Mouse (Mus musculus) CD4-positive, CD25-positive, alpha-beta regulatory T cell, adult 4 months (primary cell): Measurements from ENCODE around the gene Rxra. TPM values are rescaled to one million over a fixed set of nuclear protein-coding genes. Genes with fewer than 3 reads are reported as not detected.
A peak's percentile ranks its signal among the peaks of the same experiment; 100 is the strongest.

Experiments used
- ATAC-seq: one replicate; pipeline ENCODE4 v1.8.0; 2017
- polyA plus RNA-seq, 2 experiments: library from polyadenylated mRNA; unstranded; fragments of 100-300 nt; shearing (Covaris generic); gene quantifications; one replicate each; pipeline ENCODE4 v1.2.1; 2017

The Rxra gene
- polyA plus RNA-seq, 2 experiments from 2014 or later = 3.3 to 7.8 TPM

DNA sequence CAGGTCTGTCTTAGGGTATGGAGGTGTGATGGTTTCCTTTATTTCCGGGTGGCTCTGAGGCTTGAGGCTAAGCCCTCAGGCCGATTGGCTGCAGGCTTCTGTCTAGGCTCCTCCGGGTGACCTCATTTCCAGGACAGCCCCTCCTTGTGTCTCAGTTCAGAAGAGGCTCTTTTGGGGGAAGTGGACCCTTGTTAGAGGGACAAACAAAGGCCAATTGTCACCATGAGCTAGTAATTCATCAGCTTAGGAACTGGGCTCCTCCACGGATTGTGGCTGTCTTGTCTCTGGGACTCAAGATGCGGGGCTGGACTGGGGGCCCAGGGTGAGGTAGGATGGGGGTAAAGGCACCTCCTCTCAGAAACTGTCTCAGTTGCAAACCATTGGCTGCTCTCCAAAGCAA is 5.5 kb upstream of the Rxra start:
- no peak for ATAC-seq

DNA sequence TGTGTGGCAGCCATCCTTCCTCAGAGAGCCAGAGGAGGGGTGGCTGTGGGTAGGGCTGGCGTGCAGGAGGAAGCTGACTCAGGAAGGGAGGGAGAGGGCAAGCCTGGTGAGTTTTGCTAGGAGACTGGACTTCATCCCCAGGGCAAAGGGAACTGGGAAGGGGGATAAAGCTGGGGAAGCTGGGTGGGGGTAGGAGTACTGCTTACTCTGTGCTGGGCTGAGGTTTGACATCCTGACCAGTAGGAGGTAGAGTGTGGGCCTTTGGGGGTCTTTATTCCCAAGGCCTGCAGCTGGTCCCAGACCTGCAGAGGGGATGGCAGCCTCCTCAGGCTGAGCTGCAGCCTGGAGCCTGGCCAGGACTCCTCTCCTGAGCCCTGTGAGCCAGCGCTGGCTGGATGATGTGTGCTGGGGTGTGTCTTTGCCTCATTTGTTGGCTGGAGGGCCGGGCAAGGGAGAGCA is 4.6 kb upstream of the Rxra start:
- no peak for ATAC-seq

GRCm38 (mm10) chr2:27676478-27677325 is 462 bp downstream of the Rxra start:
- peak; percentile 47 for ATAC-seq

GRCm38 (mm10) chr2:27677411-27678310 is 1.4 kb downstream of the Rxra start:
- peak; percentile 41 for ATAC-seq

- no peak for ATAC-seq
These were observed 2.1 kb downstream of the Rxra start for GRCm38 (mm10) chr2:27678331-27678730.

DNA sequence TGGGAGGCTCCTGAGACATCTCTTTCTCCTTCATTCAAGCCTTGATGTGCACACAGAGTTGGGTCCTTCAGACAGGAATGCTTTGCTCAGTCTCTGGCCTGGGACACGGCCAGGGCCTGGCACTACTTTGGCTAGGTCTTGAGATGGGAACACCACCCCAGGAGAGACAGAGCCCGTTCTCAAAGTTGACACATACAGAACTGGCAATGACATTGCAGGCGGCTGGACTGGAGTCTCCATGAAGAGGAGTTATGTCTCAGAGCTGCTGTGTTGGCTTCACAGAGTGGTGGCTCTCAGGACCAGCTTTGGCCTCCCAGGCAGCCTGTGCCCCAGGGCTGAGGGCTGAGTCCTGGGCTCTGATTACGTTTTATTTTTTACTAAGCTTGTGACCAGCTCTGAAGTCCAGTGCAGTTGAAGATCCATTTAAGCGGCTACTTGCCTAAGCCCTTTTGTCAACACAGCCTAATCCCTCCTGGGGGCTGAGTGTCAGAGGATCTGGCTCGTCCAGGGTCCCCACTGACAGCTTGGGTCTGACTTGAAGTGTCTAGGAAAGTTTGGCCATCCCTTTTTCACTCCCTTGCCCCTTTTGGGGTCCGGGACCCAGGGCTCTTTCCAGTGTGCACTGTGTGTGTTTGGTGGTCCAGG is 2.7 kb downstream of the Rxra start:
- ATAC-seq = no peak

GRCm38 (mm10) chr2:27679621-27680025 is 3.4 kb downstream of the Rxra start:
- ATAC-seq = no peak

DNA sequence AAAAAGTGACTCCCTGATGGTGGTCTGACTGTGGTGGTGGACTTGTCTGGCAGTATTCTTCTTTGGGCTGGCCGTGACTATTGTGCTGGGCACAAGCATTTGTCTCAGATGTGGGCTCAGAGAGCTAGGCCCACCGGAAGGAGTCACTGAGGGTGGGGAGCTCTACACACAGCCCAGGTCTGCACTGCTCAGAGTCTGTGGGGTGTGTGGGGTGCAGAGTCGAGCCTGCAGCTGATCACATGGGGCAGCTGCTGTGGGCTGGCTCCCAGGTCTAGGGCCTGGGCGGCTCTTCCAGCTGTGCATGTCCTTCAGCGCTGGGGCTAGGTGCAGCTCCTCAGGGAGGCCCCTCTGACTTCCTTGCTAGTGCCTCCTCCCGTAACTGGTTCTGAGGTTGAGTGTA is 3.8 kb downstream of the Rxra start:
- ATAC-seq = no peak

- no peak for ATAC-seq
These were observed 4.4 kb downstream of the Rxra start for GRCm38 (mm10) chr2:27680595-27680994.

GRCm38 (mm10) chr2:27681426-27681825 is 5.2 kb downstream of the Rxra start:
- no peak for ATAC-seq

DNA sequence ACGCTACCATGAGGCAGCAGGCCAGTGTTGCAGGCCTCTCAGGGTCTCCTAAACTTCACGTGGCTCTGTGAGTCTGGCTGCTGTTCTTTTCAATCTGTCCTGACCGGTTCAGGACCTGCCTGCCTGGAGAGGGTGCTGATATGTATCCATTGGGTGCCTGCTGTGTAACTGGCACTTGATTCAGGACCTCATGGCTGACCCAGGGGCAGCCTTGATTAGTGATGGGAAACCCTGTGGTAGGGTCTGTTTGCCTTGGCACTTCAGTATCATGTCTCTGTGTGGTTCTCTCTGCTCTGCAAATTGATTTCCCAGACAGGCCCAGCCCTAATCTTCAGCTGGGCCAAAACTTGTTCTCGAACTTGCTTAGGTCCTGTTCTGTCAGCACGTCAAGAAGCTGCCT is 5.9 kb downstream of the Rxra start:
- no peak for ATAC-seq

- ATAC-seq = no peak
These were observed 7.9 kb downstream of the Rxra start for GRCm38 (mm10) chr2:27684017-27684657.

DNA sequence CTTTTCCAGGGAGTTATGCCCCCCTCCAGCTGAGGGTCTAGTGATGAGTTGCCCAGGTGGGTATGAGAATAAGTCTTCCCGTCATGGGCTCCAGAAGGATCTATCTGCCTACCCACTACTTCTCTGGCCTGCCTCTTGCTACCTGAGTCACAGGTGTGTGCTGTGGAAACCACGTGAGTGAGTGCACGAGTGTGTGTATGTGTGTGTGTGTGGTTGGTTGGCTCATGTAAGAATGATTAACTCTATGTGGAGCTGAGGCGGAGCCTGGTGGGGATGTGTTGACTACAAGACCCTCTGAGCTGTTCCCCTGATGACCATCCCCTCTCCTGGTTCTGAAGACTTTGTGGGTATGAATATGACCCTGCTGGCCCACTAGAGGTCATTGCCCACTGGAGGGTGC is 9.7 kb downstream of the Rxra start:
- ATAC-seq = no peak

DNA sequence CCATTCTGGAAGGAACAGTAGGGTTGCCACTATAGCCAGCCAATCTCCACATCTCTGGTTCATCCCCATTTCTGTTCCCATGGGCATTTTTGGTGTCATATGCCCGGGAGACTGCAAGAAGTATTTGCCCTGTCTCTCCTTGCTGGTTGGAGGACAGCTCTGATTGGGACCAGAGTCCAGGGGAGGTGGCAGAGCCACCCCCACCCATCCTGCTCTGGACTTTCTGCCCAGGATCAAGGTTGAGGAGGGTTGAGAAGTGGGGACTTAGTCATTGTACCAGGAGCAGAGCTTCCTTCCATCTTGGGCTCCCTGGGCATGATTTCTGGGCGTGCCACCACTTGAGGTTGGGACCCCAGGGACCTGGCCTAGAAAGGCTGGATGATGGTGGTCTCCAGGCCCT is 10.1 kb downstream of the Rxra start:
- no peak for ATAC-seq

- no peak for ATAC-seq
These were observed 10.8 kb downstream of the Rxra start for GRCm38 (mm10) chr2:27687041-27687440.

- ATAC-seq = no peak
These were observed 11.7 kb downstream of the Rxra start for GRCm38 (mm10) chr2:27687973-27688372.

DNA sequence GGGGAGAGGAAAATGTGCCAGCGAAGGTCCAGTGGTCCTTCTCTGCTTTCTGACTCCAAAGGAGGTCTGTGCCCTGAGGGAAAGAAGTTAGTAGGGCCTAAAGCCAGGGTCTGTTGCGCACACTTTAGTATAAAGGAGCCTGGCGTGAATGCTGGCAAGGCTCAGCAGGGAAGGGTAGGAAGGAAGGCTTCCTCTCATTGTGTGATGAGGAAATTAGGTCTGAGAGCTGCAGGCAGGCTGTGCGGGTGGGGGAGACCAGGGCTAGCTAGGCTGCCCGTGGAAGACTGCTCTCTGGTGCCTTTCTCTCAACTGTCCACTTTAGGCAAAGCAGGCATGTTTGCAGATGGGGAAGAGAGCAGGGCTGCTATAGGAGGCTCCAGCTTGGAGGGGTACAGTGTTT is 14.5 kb downstream of the Rxra start:
- no peak for ATAC-seq

DNA sequence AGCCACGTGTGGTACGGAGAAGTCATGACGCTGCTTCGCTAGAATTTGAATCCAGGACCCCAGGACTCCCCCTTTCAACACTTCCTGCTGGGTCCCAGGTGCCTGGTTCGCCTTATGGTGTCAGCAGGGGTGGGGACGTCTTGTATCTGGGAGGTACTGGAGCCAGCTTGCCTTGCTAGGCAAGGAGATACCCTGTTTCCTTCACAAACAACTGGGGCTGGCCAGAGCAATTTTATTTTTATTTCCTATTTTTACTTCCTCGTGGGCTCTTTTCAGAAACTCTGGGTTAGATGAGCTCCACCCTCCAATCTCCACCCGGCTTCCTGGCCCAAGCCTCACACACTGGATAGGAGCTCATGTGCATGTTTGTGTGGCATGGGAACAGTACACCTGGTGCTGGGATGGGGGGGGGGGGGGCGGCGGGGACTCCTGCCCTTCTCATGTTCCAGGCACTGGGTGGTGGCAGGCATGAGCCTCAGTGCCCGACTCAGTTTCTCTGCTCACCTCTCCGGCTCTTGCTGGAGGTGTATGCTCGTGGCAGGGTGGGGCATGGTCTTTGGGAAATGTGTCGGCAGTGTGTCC is 15.0 kb downstream of the Rxra start:
- ATAC-seq = no peak

DNA sequence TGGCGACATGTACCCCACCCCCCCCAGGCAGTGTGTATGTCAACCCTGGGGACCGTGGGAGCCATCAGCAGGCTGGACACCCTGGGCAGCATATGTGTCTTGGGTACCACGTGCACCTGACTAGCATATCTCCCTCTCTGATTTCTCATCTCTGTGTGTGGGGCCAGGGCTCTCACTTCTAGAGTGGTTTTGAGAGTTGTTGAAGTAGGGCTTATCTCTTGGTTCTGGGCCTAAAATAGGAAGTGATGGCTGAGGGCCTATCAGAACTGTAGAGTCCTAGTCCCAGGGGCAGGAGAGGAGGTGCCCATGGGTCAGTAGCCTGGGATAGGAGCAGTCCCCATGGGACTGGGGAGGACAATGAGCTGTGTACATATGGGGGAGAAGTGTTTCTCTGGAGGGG is 16.4 kb downstream of the Rxra start:
- no peak for ATAC-seq

GRCm38 (mm10) chr2:27693684-27694083 is 17.4 kb downstream of the Rxra start:
- peak; percentile 94 for ATAC-seq

GRCm38 (mm10) chr2:27699574-27699973 is 23.3 kb downstream of the Rxra start:
- ATAC-seq = no peak

- ATAC-seq = no peak
These were observed 26.0 kb downstream of the Rxra start for GRCm38 (mm10) chr2:27702283-27702682.
